Mouse (Mus musculus): ENCODE measurements at regions not wholly inside any gene's neighbourhood (a gene's known extent, or its start where the extent isn't known, plus 50 kb on each side); places are given as distances from the start of the nearest gene placed in this dataset.
A peak's percentile ranks its signal among the peaks of the same experiment; 100 is the strongest.
"Not testable (repeated sequence)": the region's sequence is repeated elsewhere in the genome, so short reads cannot be mapped to it uniquely, and the experiment has no call there.

GRCm38 (mm10) chr1:29737062-29737461 lies 957.0 kb upstream of the Gm597 start:
- not testable (repeated sequence) for ATAC-seq (ENCODE audit: low FRiP score); H3K4me3 ChIP-seq (ENCODE audit: low read depth, low read length); H3K4me1 ChIP-seq (ENCODE audit: insufficient read depth, low read length); H3K9ac ChIP-seq (replicated peaks; ENCODE audit: low read length, poor library complexity, severe bottlenecking); DNase-seq (ENCODE audit: low spot score); H3K4me2 ChIP-seq (ENCODE audit: low read depth, low read length, poor library complexity, severe bottlenecking); H3K36me3 ChIP-seq (ENCODE audit: insufficient read depth, low read length); H3K9me3 ChIP-seq (ENCODE audit: low read length); H3K27me3 ChIP-seq (ENCODE audit: insufficient read depth, low read length); H3K27ac ChIP-seq (ENCODE audit: low read depth, low read length)
- 95% methylated on average over 22 of the region's 22 CpGs for WGBS

- Histone ChIP-seq H3K27me3 (ENCODE audit: insufficient read depth, low read length) (no peaks in the 10 kb centered on the region), H3K9ac (replicated peaks; ENCODE audit: low read length, poor library complexity, severe bottlenecking) (no peak overlapping the region), H3K36me3 (ENCODE audit: insufficient read depth, low read length) (no peaks in the 10 kb centered on the region), H3K27ac (ENCODE audit: low read depth, low read length) (no peak overlapping the region), H3K4me2 (ENCODE audit: low read depth, low read length, poor library complexity, severe bottlenecking) (no peak overlapping the region), H3K4me3 (ENCODE audit: low read depth, low read length) (no peak overlapping the region), H3K4me1 (ENCODE audit: insufficient read depth, low read length) (no peaks in the 10 kb centered on the region), H3K9me3 (ENCODE audit: low read length) (no peaks in the 10 kb centered on the region)
- ATAC-seq (ENCODE audit: low FRiP score) = no peak
- no peak for TF ChIP-seq CTCF (IDR thresholded peaks at IDR 0.05)
- peak; percentile 54 for DNase-seq (ENCODE audit: low spot score)
- 48% methylated on average over 2 of the region's 2 CpGs for WGBS
Measured at GRCm38 (mm10) chr1:29731930-29732329, 951.9 kb upstream of the Gm597 start.

All from midbrain, postnatal 0 days (tissue).